Mouse (Mus musculus) spleen, postnatal 14 days (tissue): ENCODE measurements around the gene Gbp7.
"Not testable (repeated sequence)": the region's sequence is repeated elsewhere in the genome, so short reads cannot be mapped to it uniquely, and the experiment has no call there.

Experiments used
- DNase-seq, 2 experiments: peaks; one replicate each; pipeline ENCODE4 v3.0.0; 2021 to 2022; ENCODE audit warnings: low spot score in 2 of 2

Gene Gbp7

GRCm38 (mm10) chr3:142530087-142530953 lies at the start of gene Gbp7:
Gene Gbp7 (plus strand): TSS chr3:142530342.
- peak in 1 of 2 experiments; percentile 11 for DNase-seq

GRCm38 (mm10) chr3:142490465-142490864 lies 39.7 kb upstream of the Gbp7 start:
- DNase-seq = peak; percentile 25 to 62

- DNase-seq = peak in 1 of 2 experiments; percentile 35
These were observed 36.5 kb upstream of the Gbp7 start, which contains the start of gene Gbp5 for GRCm38 (mm10) chr3:142493536-142494061. Gene Gbp5 (plus strand): TSS chr3:142493978.

- DNase-seq = no peak
These were observed 34.9 kb upstream of the Gbp7 start for GRCm38 (mm10) chr3:142495146-142495655.

- DNase-seq = no peak
These were observed 33.7 kb upstream of the Gbp7 start for GRCm38 (mm10) chr3:142496113-142497101.

- DNase-seq = no peak
These were observed 32.9 kb upstream of the Gbp7 start for GRCm38 (mm10) chr3:142497123-142497841.

- DNase-seq = no peak
These were observed 31.2 kb upstream of the Gbp7 start for GRCm38 (mm10) chr3:142498941-142499340.

- no peak for DNase-seq
These were observed 2.0 kb upstream of the Gbp7 start for GRCm38 (mm10) chr3:142528116-142528515.

GRCm38 (mm10) chr3:142529597-142529996 lies 545 bp upstream of the Gbp7 start:
- no peak for DNase-seq

GRCm38 (mm10) chr3:142531595-142531994 lies 1.5 kb downstream of the Gbp7 start:
- DNase-seq = no peak

GRCm38 (mm10) chr3:142533185-142533584 lies 3.0 kb downstream of the Gbp7 start:
- DNase-seq = no peak

- no peak for DNase-seq
These were observed 5.5 kb downstream of the Gbp7 start for GRCm38 (mm10) chr3:142535667-142536066.

GRCm38 (mm10) chr3:142541391-142541790 lies 11.2 kb downstream of the Gbp7 start:
- DNase-seq = no peak

- not testable (repeated sequence) for DNase-seq
These were observed 12.6 kb downstream of the Gbp7 start for GRCm38 (mm10) chr3:142542776-142543175.

GRCm38 (mm10) chr3:142546690-142547089 lies 16.5 kb downstream of the Gbp7 start:
- DNase-seq = no peak

GRCm38 (mm10) chr3:142550052-142550676 lies 20.0 kb downstream of the Gbp7 start:
- DNase-seq = no peak

- DNase-seq = no peak
These were observed 24.5 kb downstream of the Gbp7 start for GRCm38 (mm10) chr3:142554601-142555000.

- no peak for DNase-seq
These were observed 25.5 kb downstream of the Gbp7 start for GRCm38 (mm10) chr3:142555623-142556022.

- DNase-seq = no peak
These were observed 29.6 kb downstream of the Gbp7 start, which contains the start of gene Gbp3 for GRCm38 (mm10) chr3:142559632-142560228. Gene Gbp3 (plus strand): TSS chr3:142560026.
